Comparison of ENCODE assay signal across 8 mouse cellular contexts in the genomic region with DNA sequence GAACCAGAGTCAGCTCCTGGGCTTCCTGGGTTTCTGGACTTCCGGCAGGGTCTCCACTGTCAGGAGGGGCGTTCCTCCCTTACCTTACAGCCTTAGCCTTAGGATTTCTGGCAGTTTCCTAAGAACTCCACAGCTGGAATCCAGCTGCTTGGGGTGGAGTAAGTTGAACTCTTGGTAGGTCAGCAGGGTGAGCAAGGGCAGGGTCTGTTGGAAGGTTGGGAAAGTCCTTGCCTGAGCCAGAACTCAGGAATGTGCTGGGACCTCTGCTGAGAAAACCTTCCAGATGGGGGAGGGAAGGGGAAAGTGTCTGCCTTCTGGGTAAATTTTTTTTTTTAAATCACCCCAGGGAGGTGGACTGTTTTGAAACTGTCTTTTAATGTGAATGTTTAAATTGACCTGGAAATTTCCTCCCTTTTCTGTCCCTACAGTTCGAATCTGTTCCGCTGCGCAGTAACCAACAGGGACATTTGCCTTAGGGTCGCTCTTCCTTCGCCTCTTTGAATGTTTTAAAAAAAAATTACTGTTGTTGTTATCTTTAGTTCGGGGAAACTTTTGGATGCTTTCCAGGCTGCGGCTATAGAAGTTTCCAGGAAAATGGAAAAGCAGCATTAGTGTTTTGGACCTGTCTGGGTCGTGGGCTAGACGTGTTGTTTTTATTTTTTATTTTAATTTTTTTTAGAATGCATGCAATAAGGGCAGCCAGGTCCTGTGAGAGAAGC. TPM values are rescaled to one million over a fixed set of nuclear protein-coding genes. Genes with fewer than 3 reads are reported as not detected.
DNase-seq lines count a peak whose midpoint lies in the region; ATAC-seq and TF ChIP-seq lines count a peak whose summit lies in the region.

No protein-coding gene starts in this region.

- DNase-seq in thymus, postnatal 4 days: peak; percentile 6
- DNase-seq in thymus, adult 2 months: no peak
- DNase-seq in heart, adult 2 months: peak; percentile 68 to 77
- no peak for DNase-seq in left cerebral cortex, postnatal 25 days (ENCODE audit: low spot score in 2 of 2)
- DNase-seq in c-Kit-positive CD71-positive TER-119-positive erythroid progenitor cells, embryonic 14.5 days (ENCODE audit: low spot score): no peak
- DNase-seq in T-cell, adult 2 months (ENCODE audit: low spot score): no peak

- no peaks in the 10 kb centered on the region for H3K79me2 ChIP-seq in heart, adult 2 months (replicated peaks; ENCODE audit: control insufficient read depth, insufficient read depth, low read length)

- H3K4me3 ChIP-seq in thymus, adult 2 months (ENCODE audit: control insufficient read depth, insufficient read depth, low read length): no peak overlapping the region
- no peak overlapping the region for H3K4me3 ChIP-seq in heart, adult 2 months
- H3K4me3 ChIP-seq in kidney, embryonic 16.5 days (ENCODE audit: low read length): no peak overlapping the region
- no peak overlapping the region for H3K4me3 ChIP-seq in neural tube, embryonic 12.5 days

- H3K4me1 ChIP-seq in thymus, adult 2 months (replicated peaks; ENCODE audit: control insufficient read depth, insufficient read depth, low read length): peaks cover 36% of the 10 kb centered on the region
- H3K4me1 ChIP-seq in heart, adult 2 months (ENCODE audit: control insufficient read depth, insufficient read depth, low read length): peaks cover 28% of the 10 kb centered on the region
- peaks cover 71% of the 10 kb centered on the region for H3K4me1 ChIP-seq in kidney, embryonic 16.5 days (ENCODE audit: insufficient read depth, low read length)
- H3K4me1 ChIP-seq in neural tube, embryonic 12.5 days: peaks cover 47% of the 10 kb centered on the region

- no peaks in the 10 kb centered on the region for H3K36me3 ChIP-seq in thymus, adult 2 months (ENCODE audit: control insufficient read depth, insufficient read depth, low read length)
- H3K36me3 ChIP-seq in heart, adult 2 months (ENCODE audit: control insufficient read depth, insufficient read depth, low read length): peaks cover 10% of the 10 kb centered on the region
- H3K36me3 ChIP-seq in kidney, embryonic 16.5 days (ENCODE audit: insufficient read depth, low read length): no peaks in the 10 kb centered on the region
- H3K36me3 ChIP-seq in neural tube, embryonic 12.5 days: no peaks in the 10 kb centered on the region

- TF ChIP-seq CTCF in thymus, adult 2 months (IDR thresholded peaks at IDR 0.05; ENCODE audit: borderline replicate concordance, control insufficient read depth, extremely low read depth, insufficient read depth, low read length, poor library complexity): no peak
- no peak for TF ChIP-seq CTCF in heart, adult 2 months (IDR thresholded peaks at IDR 0.05)

- TF ChIP-seq EP300 in heart, adult 2 months (IDR thresholded peaks at IDR 0.05; ENCODE audit: insufficient read depth, low read depth, low read length): peak; percentile 87; the same call in 1 of the 2 replicates

- WGBS in thymus, adult 2 months: 90% methylated on average over 11 of the region's 11 CpGs
- whole genome bisulfite sequencing in heart, adult 2 months: 24% methylated on average over 11 of the region's 11 CpGs
- 36% methylated on average over 11 of the region's 11 CpGs for WGBS in kidney, embryonic 16.5 days
- WGBS in neural tube, embryonic 12.5 days: 65% methylated on average over 11 of the region's 11 CpGs

- no peaks in the 10 kb centered on the region for H3K9me3 ChIP-seq in kidney, embryonic 16.5 days (ENCODE audit: low read length)
- no peaks in the 10 kb centered on the region for H3K9me3 ChIP-seq in neural tube, embryonic 12.5 days

- ATAC-seq in kidney, embryonic 16.5 days (ENCODE audit: low FRiP score, low TSS enrichment): 0 out of 2 replicates have a peak, but pooled peaks have one; percentile 20
- ATAC-seq in neural tube, embryonic 12.5 days (ENCODE audit: low FRiP score, low read depth): no peak

- no peaks in the 10 kb centered on the region for H3K27me3 ChIP-seq in thymus, adult 2 months (ENCODE audit: control insufficient read depth, insufficient read depth, low read length)
- no peaks in the 10 kb centered on the region for H3K27me3 ChIP-seq in heart, adult 2 months (ENCODE audit: control insufficient read depth, insufficient read depth, low read length)
- H3K27me3 ChIP-seq in kidney, embryonic 16.5 days (ENCODE audit: insufficient read depth, low read length): no peaks in the 10 kb centered on the region
- peaks cover 7% of the 10 kb centered on the region; the same call in 1 of the 2 replicates for H3K27me3 ChIP-seq in neural tube, embryonic 12.5 days (replicated peaks)

- TF ChIP-seq POLR2A in thymus, adult 2 months (IDR thresholded peaks at IDR 0.05; ENCODE audit: control insufficient read depth, extremely low read depth, insufficient read depth, low read length, poor library complexity): no peak
- TF ChIP-seq POLR2A in heart, adult 2 months (IDR thresholded peaks at IDR 0.05; ENCODE audit: insufficient read depth, low read depth, low read length): no peak

- intact Hi-C loops in heart, adult 2 months (cut with DNase I): no loop called here
- intact Hi-C loops in left cerebral cortex, postnatal 25 days (cut with DNase I): no loop called here

- no peak overlapping the region for H3K27ac ChIP-seq in thymus, adult 2 months (ENCODE audit: control insufficient read depth, insufficient read depth, low read length)
- H3K27ac ChIP-seq in heart, adult 2 months: peak overlapping the region; percentile 70
- peak overlapping the region; percentile 82 for H3K27ac ChIP-seq in kidney, embryonic 16.5 days (ENCODE audit: low read length)
- peak overlapping the region; percentile 15; the same call in 1 of the 2 replicates for H3K27ac ChIP-seq in neural tube, embryonic 12.5 days

- H3K9ac ChIP-seq in heart, adult 2 months (ENCODE audit: low read depth, low read length): no peak overlapping the region; the same call in none of the 2 replicates
- H3K9ac ChIP-seq in kidney, embryonic 16.5 days (replicated peaks; ENCODE audit: low read length): 0 out of 2 replicates have a peak overlapping the region, but pooled peaks have one; percentile 13
- H3K9ac ChIP-seq in neural tube, embryonic 12.5 days: no peak overlapping the region

- peak overlapping the region; percentile 6; the same call in 1 of the 2 replicates for H3K4me2 ChIP-seq in kidney, embryonic 16.5 days (replicated peaks; ENCODE audit: low read depth, low read length)
- H3K4me2 ChIP-seq in neural tube, embryonic 12.5 days (replicated peaks): no peak overlapping the region

RNA-seq across cellular contexts. Expression of a gene that starts 15.0 kb away (rescaled TPM):
- 38.6 and 46.1 TPM in 2 replicates for polyA plus RNA-seq in thymus, adult 2 months (2012; rRNA removed)
- total RNA-seq in heart, adult 2 months (2021): 10 to 100 TPM; 32.6 to 36.9 TPM
- 15.6 and 20.1 TPM in 2 replicates for polyA plus RNA-seq in heart, adult 2 months (2012; rRNA removed)
- polyA plus RNA-seq in kidney, embryonic 16.5 days (2015; fragmentation: Nextera tagmentation; extraction: Ambion mirVana): 30.3 and 30.4 TPM in 2 replicates
- 57.2 and 61.9 TPM in 2 replicates for polyA plus RNA-seq in neural tube, embryonic 12.5 days (2016; fragmentation: Nextera tagmentation; extraction: Ambion mirVana)
- total RNA-seq in left cerebral cortex, postnatal 25 days (2021): 10 to 100 TPM; 61.9 to 78.7 TPM

RNA-seq across cellular contexts. Expression of a gene that starts 47.2 kb away (rescaled TPM):
- 43.8 and 56.5 TPM in 2 replicates for polyA plus RNA-seq in thymus, adult 2 months (2012; rRNA removed)
- total RNA-seq in heart, adult 2 months (2021): 10 to 100 TPM; 43.8 to 45.1 TPM
- 34.1 and 39.6 TPM in 2 replicates for polyA plus RNA-seq in heart, adult 2 months (2012; rRNA removed)
- polyA plus RNA-seq in kidney, embryonic 16.5 days (2015; fragmentation: Nextera tagmentation; extraction: Ambion mirVana): 24.0 and 24.9 TPM in 2 replicates
- 41.5 and 43.0 TPM in 2 replicates for polyA plus RNA-seq in neural tube, embryonic 12.5 days (2016; fragmentation: Nextera tagmentation; extraction: Ambion mirVana)
- total RNA-seq in left cerebral cortex, postnatal 25 days (2021): 10 to 100 TPM; 79.9 to 87.8 TPM

Comparison
In these comparisons a context has a peak if more than half of its experiments do, and no peak if none do; other contexts are left out.
1. DNase-seq: peak in thymus, postnatal 4 days (single experiment) and heart, adult 2 months (2 of 2); none in thymus, adult 2 months (single experiment), left cerebral cortex, postnatal 25 days (0 of 2), c-Kit-positive CD71-positive TER-119-positive erythroid progenitor cells, embryonic 14.5 days (single experiment) and T-cell, adult 2 months (single experiment).